Mouse (Mus musculus) midbrain, embryonic 15.5 days (tissue): ENCODE results near the gene Lpp. TPM values are rescaled to one million over a fixed set of nuclear protein-coding genes. Genes with fewer than 3 reads are reported as not detected.

Experiments used
- ATAC-seq: fragments of 200-750 bp; cut with Nextera tagmentation; replicated peaks from 2 replicates; pipeline ENCODE4 v1.8.0; 2017; ENCODE audit warnings: moderate TSS enrichment
- H3K27ac ChIP-seq: fragments of 300-500 bp; sonication (generic); 2 replicates; pipeline ENCODE4 v1.5.1; 2015; ENCODE audit warnings: mild to moderate bottlenecking, inconsistent platforms
- H3K27me3 ChIP-seq: fragments of 300-500 bp; sonication (generic); replicated peaks from 2 replicates; pipeline ENCODE4 v1.6.1; 2015; ENCODE audit warnings: inconsistent platforms
- H3K36me3 ChIP-seq: fragments of 300-500 bp; sonication (generic); replicated peaks from 2 replicates; pipeline ENCODE4 v1.6.1; 2015; ENCODE audit warnings: inconsistent platforms
- H3K4me1 ChIP-seq: fragments of 300-500 bp; sonication (generic); 2 replicates; pipeline ENCODE4 v1.6.1; 2015; ENCODE audit warnings: inconsistent platforms
- H3K4me2 ChIP-seq: fragments of 300-500 bp; sonication (generic); 2 replicates; pipeline ENCODE4 v1.6.1; 2015; ENCODE audit warnings: inconsistent platforms, mild to moderate bottlenecking, moderate library complexity
- H3K4me3 ChIP-seq: fragments of 300-500 bp; sonication (generic); 2 replicates; pipeline ENCODE4 v1.5.1; 2015; ENCODE audit warnings: mild to moderate bottlenecking, inconsistent platforms
- H3K9ac ChIP-seq: fragments of 300-500 bp; sonication (generic); 2 replicates; pipeline ENCODE4 v1.6.1; 2015; ENCODE audit warnings: mild to moderate bottlenecking, inconsistent platforms
- H3K9me3 ChIP-seq: fragments of 300-500 bp; sonication (generic); 2 replicates; pipeline ENCODE4 v1.6.1; 2016; ENCODE audit warnings: inconsistent platforms
- WGBS: fragments of 180-500 bp; shearing (Covaris S2); methylation state at CpG from one replicate; pipeline ENCODE4 v1.1.7; 2015; ENCODE audit warnings: mixed read lengths; 5-methylcytosine and 5-hydroxymethylcytosine counted together
- polyA plus RNA-seq: library from polyadenylated mRNA; unstranded; fragments of >200 nt; fragmentation: Nextera tagmentation; extraction: Ambion mirVana; gene quantifications from 2 replicates; pipeline ENCODE4 v1.2.1, GENCODE M21; 2015

The Lpp gene
- polyA plus RNA-seq, 1 experiment from 2014 or later, result 10.4 TPM

DNA sequence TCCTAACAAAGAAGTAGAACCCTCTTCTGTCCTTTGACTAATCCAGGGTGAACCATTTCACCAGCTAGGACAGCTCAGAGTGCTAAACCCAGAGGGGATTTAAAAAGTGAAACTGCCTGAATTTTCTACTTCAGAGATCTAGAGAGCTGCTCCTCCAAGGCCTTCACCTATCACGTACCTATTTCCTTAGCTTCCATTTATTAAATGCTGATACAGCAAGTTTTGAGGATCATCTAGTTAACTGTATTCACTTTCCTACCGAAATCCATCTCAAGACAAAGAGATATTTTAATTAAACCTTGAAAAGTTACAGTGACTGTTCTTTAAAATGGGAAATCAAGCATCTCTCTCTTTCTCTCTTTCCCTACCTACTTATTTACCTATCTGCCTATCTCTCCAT is 167.7 kb downstream of the Lpp start:
- Histone ChIP-seq H3K4me1 (no peaks in the 10 kb centered on the region), H3K4me3 (no peak overlapping the region), H3K4me2 (no peak overlapping the region), H3K9me3 (no peaks in the 10 kb centered on the region), H3K36me3 (no peaks in the 10 kb centered on the region), H3K27ac (no peak overlapping the region), H3K27me3 (no peaks in the 10 kb centered on the region), H3K9ac (no peak overlapping the region)
- 93% methylated on average over 2 of the region's 2 CpGs for WGBS
- ATAC-seq, result no peak

DNA sequence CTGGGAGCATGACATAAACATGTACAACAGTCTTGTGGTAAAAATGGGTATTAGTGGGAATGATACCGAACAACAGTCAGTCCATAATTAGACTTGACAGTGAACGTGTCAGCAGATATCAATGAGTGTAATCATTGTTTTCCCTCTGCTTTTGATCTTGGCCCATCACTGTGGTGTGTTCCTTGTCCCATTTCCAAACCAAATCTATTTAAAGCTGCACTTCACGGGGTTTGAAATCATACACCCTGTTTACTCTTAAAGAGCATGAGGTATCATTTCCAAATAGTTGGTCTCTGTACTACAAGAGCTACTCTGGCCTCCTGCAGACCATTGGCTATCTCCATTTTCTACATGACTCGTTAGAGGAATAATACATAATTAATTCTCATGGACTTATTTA is 168.3 kb downstream of the Lpp start:
- no peak for ATAC-seq
- no peak overlapping the region for H3K4me2 ChIP-seq
- 0 out of 2 replicates have a peak, but pooled peaks cover 2% of the 10 kb centered on the region for H3K4me1 ChIP-seq
- no peak overlapping the region for H3K27ac ChIP-seq
- no peaks in the 10 kb centered on the region for H3K9me3 ChIP-seq
- H3K9ac ChIP-seq, result no peak overlapping the region
- H3K27me3 ChIP-seq, result no peaks in the 10 kb centered on the region
- H3K4me3 ChIP-seq, result no peak overlapping the region
- WGBS, result 81% methylated on average over 4 of the region's 4 CpGs
- H3K36me3 ChIP-seq, result no peaks in the 10 kb centered on the region

DNA sequence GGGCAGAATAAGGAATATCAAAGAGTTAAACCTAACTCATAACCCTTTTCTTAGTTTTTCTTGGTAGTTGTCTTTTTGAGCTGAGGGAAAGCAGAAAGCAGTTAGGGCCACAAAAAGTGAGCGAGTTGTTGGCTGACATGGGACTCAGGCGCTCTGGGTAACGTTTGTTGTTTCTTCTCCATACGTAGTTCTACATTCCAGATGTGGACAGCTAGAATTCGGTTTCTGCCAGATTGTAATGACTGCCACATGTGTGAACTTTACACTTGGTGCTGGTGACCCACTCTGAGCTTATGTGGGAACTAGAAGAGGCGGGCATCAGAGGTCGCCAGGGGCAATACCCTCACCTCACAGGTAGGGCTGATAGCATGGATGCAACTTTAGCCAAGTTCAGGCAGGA is 172.0 kb downstream of the Lpp start:
- Histone ChIP-seq H3K9ac (no peak overlapping the region), H3K4me1 (0 out of 2 replicates have a peak, but pooled peaks cover 2% of the 10 kb centered on the region), H3K9me3 (no peaks in the 10 kb centered on the region), H3K4me3 (no peak overlapping the region), H3K4me2 (no peak overlapping the region), H3K27ac (no peak overlapping the region), H3K27me3 (no peaks in the 10 kb centered on the region), H3K36me3 (no peaks in the 10 kb centered on the region)
- no peak for ATAC-seq
- 93% methylated on average over 7 of the region's 7 CpGs for WGBS

DNA sequence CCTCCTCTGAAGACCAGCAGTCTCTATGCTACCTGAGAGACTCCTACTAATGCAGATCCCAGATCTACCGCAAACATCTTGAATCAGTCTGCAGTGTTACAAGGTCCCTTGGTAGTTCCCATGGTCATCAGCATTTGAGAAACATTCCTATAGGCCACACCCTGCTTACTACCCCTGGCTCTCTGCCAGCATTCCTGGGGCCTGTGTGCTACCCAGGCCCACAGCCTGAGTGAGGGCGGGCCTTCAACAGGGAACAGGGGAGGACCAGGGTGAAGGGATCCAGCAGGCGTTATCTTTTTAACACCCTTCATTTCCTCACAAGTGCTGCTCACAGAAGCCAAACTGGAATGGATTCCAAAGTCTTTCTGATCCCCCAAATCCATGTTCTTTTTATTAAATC is 173.0 kb downstream of the Lpp start:
- Histone ChIP-seq H3K9me3 (no peaks in the 10 kb centered on the region), H3K27ac (no peak overlapping the region), H3K4me1 (0 out of 2 replicates have a peak, but pooled peaks cover 2% of the 10 kb centered on the region), H3K4me3 (no peak overlapping the region), H3K9ac (no peak overlapping the region), H3K36me3 (no peaks in the 10 kb centered on the region), H3K27me3 (no peaks in the 10 kb centered on the region), H3K4me2 (no peak overlapping the region)
- 80% methylated on average over 3 of the region's 3 CpGs for WGBS
- no peak for ATAC-seq

GRCm38 (mm10) chr16:24567562-24567961 is 174.3 kb downstream of the Lpp start:
- 87% methylated on average over 3 of the region's 3 CpGs for WGBS
- Histone ChIP-seq H3K9me3 (no peaks in the 10 kb centered on the region), H3K4me3 (no peak overlapping the region), H3K27me3 (no peaks in the 10 kb centered on the region), H3K4me1 (0 out of 2 replicates have a peak, but pooled peaks cover 2% of the 10 kb centered on the region), H3K27ac (no peak overlapping the region), H3K4me2 (no peak overlapping the region), H3K9ac (no peak overlapping the region), H3K36me3 (no peaks in the 10 kb centered on the region)
- 0 out of 2 replicates have a peak, but pooled peaks have one; percentile 60 for ATAC-seq

DNA sequence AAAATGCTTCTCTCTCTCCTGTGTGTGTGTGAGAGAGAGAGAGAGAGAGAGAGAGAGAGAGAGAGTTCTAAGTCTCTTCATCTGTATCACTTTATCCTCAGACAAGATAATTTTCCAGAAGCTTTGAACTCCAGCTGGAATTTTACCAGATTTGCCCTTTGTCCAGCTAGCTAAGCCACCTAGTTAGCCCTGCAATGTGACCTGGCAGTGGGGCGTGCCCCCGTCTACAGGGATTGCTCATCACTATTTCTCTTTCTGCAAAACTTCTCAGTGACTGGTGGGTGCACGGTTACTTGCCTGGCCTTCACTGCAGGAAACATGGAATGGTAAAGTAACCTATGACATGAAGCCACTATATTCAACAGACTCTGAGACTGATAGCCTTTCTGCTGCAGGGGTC is 174.8 kb downstream of the Lpp start:
- 0 out of 2 replicates have a peak, but pooled peaks cover 2% of the 10 kb centered on the region for H3K4me1 ChIP-seq
- no peaks in the 10 kb centered on the region for H3K36me3 ChIP-seq
- H3K27me3 ChIP-seq, result no peaks in the 10 kb centered on the region
- 82% methylated on average over 3 of the region's 3 CpGs for whole genome bisulfite sequencing
- H3K27ac ChIP-seq, result no peak overlapping the region
- no peaks in the 10 kb centered on the region for H3K9me3 ChIP-seq
- no peak overlapping the region for H3K4me2 ChIP-seq
- H3K9ac ChIP-seq, result no peak overlapping the region
- no peak overlapping the region for H3K4me3 ChIP-seq
- no peak for ATAC-seq

- no peaks in the 10 kb centered on the region for H3K9me3 ChIP-seq
- no peak overlapping the region for H3K4me2 ChIP-seq
- peak; percentile 54; the same call in 1 of the 2 replicates for ATAC-seq
- H3K27me3 ChIP-seq, result no peaks in the 10 kb centered on the region
- H3K4me1 ChIP-seq, result 0 out of 2 replicates have a peak, but pooled peaks cover 2% of the 10 kb centered on the region
- 78% methylated on average over 5 of the region's 5 CpGs for WGBS
- H3K36me3 ChIP-seq, result no peaks in the 10 kb centered on the region
- H3K27ac ChIP-seq, result no peak overlapping the region
- no peak overlapping the region for H3K9ac ChIP-seq
- H3K4me3 ChIP-seq, result no peak overlapping the region
These were observed 176.4 kb downstream of the Lpp start for GRCm38 (mm10) chr16:24569681-24570080.

DNA sequence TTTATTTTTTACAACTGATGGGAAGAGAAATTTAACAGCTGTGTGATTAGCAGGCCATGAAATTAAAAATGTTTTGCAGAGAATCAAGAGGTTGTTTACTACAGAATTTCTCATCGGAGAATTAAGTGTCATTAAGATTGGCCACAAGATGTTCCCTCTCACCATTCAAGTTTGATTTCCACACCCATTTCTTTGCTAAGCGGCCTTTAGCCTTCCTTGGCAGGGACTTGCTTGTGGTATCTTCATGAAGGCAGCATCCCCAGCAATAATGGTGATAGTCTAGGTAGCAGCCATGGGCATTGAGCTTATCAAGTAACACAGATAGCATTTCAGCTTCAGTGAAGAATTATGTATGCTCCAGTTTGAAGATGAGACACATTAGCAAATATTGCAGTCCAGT is 183.7 kb downstream of the Lpp start:
- Histone ChIP-seq H3K4me2 (no peak overlapping the region), H3K9me3 (no peaks in the 10 kb centered on the region), H3K9ac (no peak overlapping the region), H3K27ac (no peak overlapping the region), H3K27me3 (no peaks in the 10 kb centered on the region), H3K4me1 (no peaks in the 10 kb centered on the region), H3K36me3 (no peaks in the 10 kb centered on the region), H3K4me3 (no peak overlapping the region)
- 82% methylated on average over 2 of the region's 2 CpGs for WGBS
- ATAC-seq, result no peak

GRCm38 (mm10) chr16:24577798-24578197 is 184.5 kb downstream of the Lpp start:
- H3K9me3 ChIP-seq, result no peaks in the 10 kb centered on the region
- H3K27ac ChIP-seq, result no peak overlapping the region
- H3K4me3 ChIP-seq, result no peak overlapping the region
- H3K36me3 ChIP-seq, result no peaks in the 10 kb centered on the region
- no peak overlapping the region for H3K9ac ChIP-seq
- ATAC-seq, result no peak
- no peak overlapping the region for H3K4me2 ChIP-seq
- no peaks in the 10 kb centered on the region for H3K4me1 ChIP-seq
- WGBS, result 93% methylated on average over 2 of the region's 2 CpGs
- H3K27me3 ChIP-seq, result no peaks in the 10 kb centered on the region

- 90% methylated on average over 2 of the region's 2 CpGs for WGBS
- H3K4me2 ChIP-seq, result no peak overlapping the region
These were observed 189.5 kb downstream of the Lpp start for GRCm38 (mm10) chr16:24582847-24583246.

DNA sequence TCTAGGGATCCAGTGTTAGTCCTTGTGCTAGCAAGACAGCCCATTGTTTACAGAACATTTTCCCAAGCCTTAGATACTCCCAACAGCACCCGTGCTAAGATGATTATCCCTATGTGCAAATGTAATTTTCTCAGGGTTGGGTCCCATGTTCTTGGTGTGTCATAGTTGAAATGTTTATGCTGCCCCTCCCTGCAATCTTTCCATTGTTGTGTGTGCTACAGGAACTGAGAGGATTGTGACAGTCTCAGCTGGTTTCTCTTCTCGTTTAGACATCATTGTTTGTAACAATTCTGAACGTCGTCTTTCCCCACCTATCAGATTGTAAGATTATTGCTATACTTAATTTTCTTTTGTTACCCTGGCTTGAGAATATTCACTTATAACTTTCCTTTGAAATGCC is 200.2 kb downstream of the Lpp start:
- no peak overlapping the region for H3K4me2 ChIP-seq
- ATAC-seq, result no peak
- H3K27ac ChIP-seq, result no peak overlapping the region
- no peaks in the 10 kb centered on the region for H3K27me3 ChIP-seq
- 91% methylated on average over 4 of the region's 4 CpGs for WGBS
- H3K36me3 ChIP-seq, result no peaks in the 10 kb centered on the region
- H3K4me1 ChIP-seq, result no peaks in the 10 kb centered on the region
- no peaks in the 10 kb centered on the region for H3K9me3 ChIP-seq
- no peak overlapping the region for H3K4me3 ChIP-seq
- no peak overlapping the region for H3K9ac ChIP-seq

More at GRCm38 (mm10) chr16:24582847-24583246, 189.5 kb downstream of the Lpp start:
- Histone ChIP-seq H3K27ac (no peak overlapping the region), H3K9ac (no peak overlapping the region), H3K4me1 (no peaks in the 10 kb centered on the region), H3K9me3 (no peaks in the 10 kb centered on the region), H3K36me3 (no peaks in the 10 kb centered on the region), H3K27me3 (no peaks in the 10 kb centered on the region), H3K4me3 (no peak overlapping the region)
- no peak for ATAC-seq

DNA sequence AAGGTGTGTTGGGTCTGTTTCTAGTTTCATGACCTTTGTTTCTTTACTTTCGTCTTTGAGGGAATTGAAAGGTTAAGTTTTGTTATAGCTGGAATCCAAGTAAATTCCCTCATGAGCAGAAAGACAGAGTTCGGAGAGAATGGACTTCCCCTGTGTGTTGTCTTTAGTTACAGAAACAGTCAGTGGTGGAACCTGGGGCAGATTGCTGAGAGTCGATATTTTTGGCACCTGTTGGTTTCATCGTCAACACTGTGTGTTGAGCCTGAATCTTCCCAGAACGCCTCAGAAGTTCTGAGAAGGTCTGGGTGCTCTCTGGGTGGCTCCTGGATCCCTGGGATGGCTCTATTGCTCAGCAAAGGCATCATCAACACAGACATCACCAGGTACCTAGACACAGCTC is 201.2 kb downstream of the Lpp start:
- WGBS, result 88% methylated on average over 5 of the region's 5 CpGs
- H3K27ac ChIP-seq, result no peak overlapping the region
- no peaks in the 10 kb centered on the region for H3K27me3 ChIP-seq
- H3K9me3 ChIP-seq, result no peaks in the 10 kb centered on the region
- no peaks in the 10 kb centered on the region for H3K4me1 ChIP-seq
- no peak for ATAC-seq
- no peak overlapping the region for H3K9ac ChIP-seq
- H3K4me2 ChIP-seq, result no peak overlapping the region
- H3K36me3 ChIP-seq, result no peaks in the 10 kb centered on the region
- H3K4me3 ChIP-seq, result no peak overlapping the region

DNA sequence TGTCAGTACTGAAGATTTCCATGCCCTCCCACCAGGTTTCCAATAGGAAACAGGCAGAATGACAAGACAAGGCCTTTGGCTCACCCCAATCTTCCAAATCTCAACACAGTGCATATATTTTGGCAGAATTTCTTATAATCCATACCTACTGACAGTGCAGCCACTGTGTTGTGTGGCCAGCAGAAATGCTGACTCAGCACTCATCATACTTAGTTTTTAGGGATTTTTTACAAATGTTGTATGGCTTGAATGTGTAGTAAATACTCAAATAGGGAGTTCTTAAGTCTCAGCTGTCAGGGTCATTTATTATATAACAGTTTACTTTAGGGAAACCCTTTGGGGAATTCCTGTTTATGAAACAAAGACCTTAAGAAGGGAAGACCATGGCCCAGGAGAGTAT is 202.2 kb downstream of the Lpp start:
- H3K27me3 ChIP-seq, result no peaks in the 10 kb centered on the region
- no peak overlapping the region for H3K9ac ChIP-seq
- H3K36me3 ChIP-seq, result no peaks in the 10 kb centered on the region
- no peaks in the 10 kb centered on the region for H3K4me1 ChIP-seq
- no peak for ATAC-seq
- H3K27ac ChIP-seq, result no peak overlapping the region
- H3K4me2 ChIP-seq, result no peak overlapping the region
- H3K4me3 ChIP-seq, result no peak overlapping the region
- H3K9me3 ChIP-seq, result no peaks in the 10 kb centered on the region
